Mouse (Mus musculus): ENCODE data around the gene Galnt6. TPM values are rescaled to one million over a fixed set of nuclear protein-coding genes. Genes with fewer than 3 reads are reported as not detected.

Galnt6 gene
- polyA plus RNA-seq, 2 experiments, result 0.47 to 0.84 TPM

- no peak for TF ChIP-seq EP300 (IDR thresholded peaks at IDR 0.05; ENCODE audit: low read depth)
- TF ChIP-seq CTCF (IDR thresholded peaks at IDR 0.05; ENCODE audit: low read depth), result no peak
- DNase-seq (ENCODE audit: low read depth in 3 of 3, low spot score in 3 of 3) (no peak), ATAC-seq (ENCODE audit: insufficient read depth) (no peak)
- 35% methylated on average over 4 of the region's 4 CpGs for WGBS (ENCODE audit: insufficient replicate concordance)
- Histone ChIP-seq H3K4me1 (replicated peaks; ENCODE audit: control insufficient read depth in 2 of 2, insufficient read depth in 2 of 2, low read length in 1 of 2) (no peaks in the 10 kb centered on the region), H3K27me3 (ENCODE audit: control insufficient read depth, insufficient read depth, low read length) (no peaks in the 10 kb centered on the region), H3K4me2 (ENCODE audit: low read depth) (no peak overlapping the region), H3K9ac (replicated peaks) (no peak overlapping the region), H3K27ac (no peak overlapping the region), H3K4me3 (ENCODE audit: insufficient read depth in 1 of 2, low read depth in 2 of 2, low read length in 2 of 2) (no peak overlapping the region), H3K9me3 (ENCODE audit: control insufficient read depth, low read length) (no peaks in the 10 kb centered on the region), H3K36me3 (replicated peaks; ENCODE audit: control insufficient read depth, insufficient read depth, low read depth) (no peaks in the 10 kb centered on the region)
Measured at GRCm38 (mm10) chr15:100722026-100722425, 7.2 kb downstream of the Galnt6 start.

GRCm38 (mm10) chr15:100721445-100721844 lies 7.7 kb downstream of the Galnt6 start:
- no peak overlapping the region for H3K27ac ChIP-seq
- H3K4me2 ChIP-seq (ENCODE audit: low read depth), result no peak overlapping the region
- no peak for TF ChIP-seq EP300 (IDR thresholded peaks at IDR 0.05; ENCODE audit: low read depth)
- TF ChIP-seq CTCF (IDR thresholded peaks at IDR 0.05; ENCODE audit: low read depth), result peak; percentile 30
- no peak overlapping the region for H3K4me3 ChIP-seq (ENCODE audit: insufficient read depth in 1 of 2, low read depth in 2 of 2, low read length in 2 of 2)
- no peaks in the 10 kb centered on the region for H3K9me3 ChIP-seq (ENCODE audit: control insufficient read depth, low read length)
- no peak overlapping the region for H3K9ac ChIP-seq (replicated peaks)
- H3K4me1 ChIP-seq (replicated peaks; ENCODE audit: control insufficient read depth in 2 of 2, insufficient read depth in 2 of 2, low read length in 1 of 2), result no peaks in the 10 kb centered on the region
- no peaks in the 10 kb centered on the region for H3K27me3 ChIP-seq (ENCODE audit: control insufficient read depth, insufficient read depth, low read length)
- H3K36me3 ChIP-seq (replicated peaks; ENCODE audit: control insufficient read depth, insufficient read depth, low read depth), result no peaks in the 10 kb centered on the region
- DNase-seq (ENCODE audit: low read depth in 3 of 3, low spot score in 3 of 3) (no peak), ATAC-seq (ENCODE audit: insufficient read depth) (no peak)
- WGBS (ENCODE audit: insufficient replicate concordance), result 77% methylated on average over 5 of the region's 5 CpGs

- 71% methylated on average over 10 of the region's 10 CpGs for WGBS (ENCODE audit: insufficient replicate concordance)
- TF ChIP-seq CTCF (IDR thresholded peaks at IDR 0.05; ENCODE audit: low read depth) (no peak), EP300 (IDR thresholded peaks at IDR 0.05; ENCODE audit: low read depth) (no peak)
- H3K4me2 ChIP-seq (ENCODE audit: low read depth), result no peak overlapping the region
Measured at GRCm38 (mm10) chr15:100720066-100720465, 9.1 kb downstream of the Galnt6 start.

GRCm38 (mm10) chr15:100719217-100719616 lies 10.0 kb downstream of the Galnt6 start:
- H3K4me2 ChIP-seq (ENCODE audit: low read depth), result no peak overlapping the region
- no peaks in the 10 kb centered on the region for H3K27me3 ChIP-seq (ENCODE audit: control insufficient read depth, insufficient read depth, low read length)
- no peak overlapping the region for H3K27ac ChIP-seq
- no peaks in the 10 kb centered on the region for H3K9me3 ChIP-seq (ENCODE audit: control insufficient read depth, low read length)
- H3K36me3 ChIP-seq (replicated peaks; ENCODE audit: control insufficient read depth, insufficient read depth, low read depth), result no peaks in the 10 kb centered on the region
- no peaks in the 10 kb centered on the region for H3K4me1 ChIP-seq (replicated peaks; ENCODE audit: control insufficient read depth in 2 of 2, insufficient read depth in 2 of 2, low read length in 1 of 2)
- ATAC-seq (ENCODE audit: insufficient read depth) (no peak), DNase-seq (ENCODE audit: low read depth in 3 of 3, low spot score in 3 of 3) (no peak)
- TF ChIP-seq CTCF (IDR thresholded peaks at IDR 0.05; ENCODE audit: low read depth), result no peak
- no peak for TF ChIP-seq EP300 (IDR thresholded peaks at IDR 0.05; ENCODE audit: low read depth)
- no peak overlapping the region for H3K4me3 ChIP-seq (ENCODE audit: insufficient read depth in 1 of 2, low read depth in 2 of 2, low read length in 2 of 2)
- 82% methylated on average over 5 of the region's 5 CpGs for WGBS (ENCODE audit: insufficient replicate concordance)
- H3K9ac ChIP-seq (replicated peaks), result no peak overlapping the region

More at GRCm38 (mm10) chr15:100720066-100720465, 9.1 kb downstream of the Galnt6 start:
- H3K36me3 ChIP-seq (replicated peaks; ENCODE audit: control insufficient read depth, insufficient read depth, low read depth), result no peaks in the 10 kb centered on the region
- H3K27me3 ChIP-seq (ENCODE audit: control insufficient read depth, insufficient read depth, low read length), result no peaks in the 10 kb centered on the region
- no peaks in the 10 kb centered on the region for H3K4me1 ChIP-seq (replicated peaks; ENCODE audit: control insufficient read depth in 2 of 2, insufficient read depth in 2 of 2, low read length in 1 of 2)
- H3K4me3 ChIP-seq (ENCODE audit: insufficient read depth in 1 of 2, low read depth in 2 of 2, low read length in 2 of 2), result no peak overlapping the region
- H3K9me3 ChIP-seq (ENCODE audit: control insufficient read depth, low read length), result no peaks in the 10 kb centered on the region
- no peak for DNase-seq (ENCODE audit: low read depth in 3 of 3, low spot score in 3 of 3)
- no peak overlapping the region for H3K27ac ChIP-seq
- H3K9ac ChIP-seq (replicated peaks), result no peak overlapping the region
- no peak for ATAC-seq (ENCODE audit: insufficient read depth)

- H3K9ac ChIP-seq (replicated peaks), result no peak overlapping the region
- no peak overlapping the region for H3K27ac ChIP-seq
- H3K36me3 ChIP-seq (replicated peaks; ENCODE audit: control insufficient read depth, insufficient read depth, low read depth), result no peaks in the 10 kb centered on the region
- WGBS (ENCODE audit: insufficient replicate concordance), result 71% methylated on average over 11 of the region's 11 CpGs
- H3K9me3 ChIP-seq (ENCODE audit: control insufficient read depth, low read length), result no peaks in the 10 kb centered on the region
- TF ChIP-seq CTCF (IDR thresholded peaks at IDR 0.05; ENCODE audit: low read depth), result peak; percentile 70
- TF ChIP-seq EP300 (IDR thresholded peaks at IDR 0.05; ENCODE audit: low read depth), result no peak
- no peak overlapping the region for H3K4me3 ChIP-seq (ENCODE audit: insufficient read depth in 1 of 2, low read depth in 2 of 2, low read length in 2 of 2)
- no peak for DNase-seq (ENCODE audit: low read depth in 3 of 3, low spot score in 3 of 3)
- H3K27me3 ChIP-seq (ENCODE audit: control insufficient read depth, insufficient read depth, low read length), result no peaks in the 10 kb centered on the region
- H3K4me1 ChIP-seq (replicated peaks; ENCODE audit: control insufficient read depth in 2 of 2, insufficient read depth in 2 of 2, low read length in 1 of 2), result no peaks in the 10 kb centered on the region
- H3K4me2 ChIP-seq (ENCODE audit: low read depth), result no peak overlapping the region
- no peak for ATAC-seq (ENCODE audit: insufficient read depth)
Measured at GRCm38 (mm10) chr15:100718572-100718971, 10.6 kb downstream of the Galnt6 start.
